Mouse (Mus musculus): ENCODE data around the gene Ucn2.

DNA sequence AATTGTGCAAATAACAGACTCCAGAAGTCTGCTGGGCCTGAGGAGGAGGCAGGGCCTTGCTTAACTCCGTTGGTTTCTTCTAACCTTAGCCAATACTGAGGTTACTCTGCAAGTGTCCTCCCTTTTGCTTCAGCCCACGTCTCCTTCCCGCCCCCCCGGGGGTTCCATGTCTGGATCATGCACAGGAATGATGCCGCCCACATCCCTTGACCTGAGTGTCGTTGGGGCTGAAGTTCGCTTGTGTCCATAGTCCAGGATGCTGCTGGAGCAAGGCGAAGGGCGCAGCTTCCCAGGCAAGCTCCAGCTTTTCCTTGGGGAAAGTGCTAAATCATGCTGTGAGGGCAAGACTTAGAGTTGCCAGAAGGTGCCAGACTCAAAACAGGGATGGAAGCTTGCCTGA is 10.6 kb downstream of the Ucn2 start:
- TF ChIP-seq CTCF (IDR thresholded peaks at IDR 0.05; ENCODE audit: borderline replicate concordance, extremely low read depth, insufficient read depth, insufficient read length) (no peak), POLR2A (IDR thresholded peaks at IDR 0.05; ENCODE audit: borderline replicate concordance, extremely low read depth, insufficient read depth, insufficient read length, poor library complexity, severe bottlenecking) (no peak)
